Mouse (Mus musculus) heart, postnatal 0 days (tissue): ENCODE measurements around the gene Unc45b.

Experiments used
- CTCF ChIP-seq: IDR thresholded peaks from 2 replicates; pipeline ENCODE4 v1.5.1; 2016; ENCODE audit warnings: antibody characterized with exemption, control low read depth, low read depth
- EP300 ChIP-seq: IDR thresholded peaks from 2 replicates; pipeline ENCODE4 v1.6.1; 2016; ENCODE audit warnings: antibody characterized with exemption, low read depth

DNA sequence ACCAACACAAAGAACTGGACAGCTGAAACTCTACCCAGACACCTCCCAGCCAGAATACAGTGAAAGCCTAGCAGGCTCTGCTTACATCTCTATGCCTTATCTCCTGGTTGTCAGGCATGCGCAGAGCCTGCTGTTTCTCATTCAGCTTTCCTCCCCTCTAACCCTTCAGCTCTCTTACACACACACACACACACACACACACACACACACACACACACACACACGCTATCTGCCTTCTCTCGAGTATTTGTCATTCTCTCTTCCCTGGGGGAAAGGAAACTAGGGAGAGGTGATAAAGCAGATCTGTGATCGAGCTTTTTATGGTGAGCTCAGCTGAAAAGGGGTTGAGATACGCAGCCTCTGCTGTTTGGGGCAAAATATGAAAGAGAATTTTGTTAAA, 35.4 kb upstream of the Unc45b start:
- no peak for TF ChIP-seq CTCF
- no peak for TF ChIP-seq EP300
